Mouse (Mus musculus) spleen, embryonic (tissue): Measurements from ENCODE around the gene Slc35b2.

Experiments used
- CTCF ChIA-PET: fragments of 350-600 bp; sonication (Branson Sonifier 250); formaldehyde crosslinking; loops from one replicate; lab custom pipeline; 2022; lab: Charles Lee

The Slc35b2 gene

DNA sequence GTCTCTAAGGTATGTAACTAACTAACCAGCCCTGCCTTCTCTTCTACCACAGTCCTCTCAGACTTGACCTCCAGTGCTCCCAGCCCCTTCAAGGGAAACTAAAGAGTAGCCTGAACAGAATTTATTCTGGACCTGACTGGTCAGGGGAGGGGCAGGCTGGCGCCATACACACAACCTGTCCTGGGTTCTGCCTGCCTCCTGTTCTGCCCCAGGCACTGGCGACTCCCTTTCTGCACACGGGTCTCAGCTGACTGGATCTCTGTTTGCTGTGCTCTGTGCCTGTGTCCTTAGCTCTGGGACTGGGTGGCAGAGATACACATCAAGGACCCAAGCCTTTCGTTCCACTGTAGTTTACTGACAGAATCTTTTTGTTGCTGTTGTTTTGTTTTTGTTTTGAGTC, 15.9 kb downstream of the Slc35b2 start:
- CTCF ChIA-PET: interaction anchor here (1.2 kb wide), 1 partner anchor 102 kb away, joined by 4 read pairs; no protein-coding TSS in a partner anchor

DNA sequence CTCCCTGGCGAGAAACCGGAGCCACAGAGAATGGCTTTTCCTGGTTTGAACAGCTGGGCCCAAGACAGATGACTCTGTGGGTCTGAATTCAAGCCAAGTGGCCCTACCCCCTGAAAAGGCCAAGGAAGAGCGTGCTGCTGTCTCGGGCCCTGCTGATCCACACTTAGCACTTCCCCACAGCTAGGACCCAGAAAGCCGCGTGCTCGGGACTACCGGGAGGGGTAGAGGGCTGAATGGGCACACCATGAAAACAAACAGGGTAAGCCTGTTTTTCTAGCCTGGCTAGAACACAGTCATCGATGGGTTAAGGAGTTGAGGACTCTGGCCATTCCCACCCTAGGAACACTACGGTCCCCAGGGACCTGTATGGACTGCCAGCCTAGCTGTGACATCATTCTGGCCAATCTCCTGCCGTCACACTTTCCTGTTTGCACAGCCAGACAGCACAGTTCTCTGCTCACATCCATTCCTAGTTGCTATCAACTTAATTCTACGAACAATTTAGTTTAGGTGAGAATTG, 17.3 kb downstream of the Slc35b2 start:
- CTCF ChIA-PET: no interaction called here

DNA sequence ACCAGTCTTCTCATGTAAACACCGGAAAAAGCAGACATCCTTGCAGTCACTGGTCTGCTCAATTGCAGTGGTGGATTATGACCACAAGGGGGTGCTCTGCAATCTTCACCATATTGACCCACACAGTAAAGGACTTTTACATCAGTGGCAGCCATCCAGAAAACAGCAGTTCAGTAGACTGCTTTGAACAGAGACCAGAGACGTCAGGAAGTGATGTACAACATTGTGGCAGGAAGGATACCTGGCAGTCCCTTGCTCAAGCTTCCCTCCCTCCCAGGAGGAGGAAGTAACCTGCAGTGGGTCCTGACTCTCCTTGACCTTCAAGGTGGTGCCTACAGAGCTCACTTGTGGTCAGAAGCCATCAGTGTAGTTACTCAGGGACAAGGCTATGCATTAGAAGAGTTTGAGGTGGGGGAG, 17.9 kb downstream of the Slc35b2 start:
- CTCF ChIA-PET: interaction anchor here (0.8 to 1.3 kb wide), 3 partner anchors 10 to 28 kb away, joined by 3 to 4 read pairs (median 3); no protein-coding TSS in a partner anchor

DNA sequence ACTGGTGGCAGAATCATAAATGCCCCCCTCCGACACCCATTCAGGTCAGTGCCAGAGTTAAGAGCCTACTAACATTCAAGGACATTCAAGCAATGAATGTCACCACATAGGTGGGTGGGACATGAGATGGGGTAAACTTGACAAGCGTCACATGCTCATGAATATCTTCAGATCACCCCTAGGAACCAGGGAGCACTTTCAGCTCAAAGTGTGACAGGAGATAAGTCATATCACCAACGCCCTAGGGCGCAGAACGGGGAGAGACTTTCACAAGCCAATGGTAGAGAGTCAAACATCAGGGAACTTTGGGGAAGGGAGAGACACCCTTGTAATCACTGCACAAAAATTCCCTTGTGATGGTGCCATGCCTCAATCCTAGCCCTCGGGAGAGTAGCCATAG, 18.5 kb downstream of the Slc35b2 start:
- CTCF ChIA-PET: interaction anchor here (0.6 to 1.5 kb wide), 6 partner anchors 10 to 137 kb away, joined by 3 to 15 read pairs (median 4); no protein-coding TSS in a partner anchor

DNA sequence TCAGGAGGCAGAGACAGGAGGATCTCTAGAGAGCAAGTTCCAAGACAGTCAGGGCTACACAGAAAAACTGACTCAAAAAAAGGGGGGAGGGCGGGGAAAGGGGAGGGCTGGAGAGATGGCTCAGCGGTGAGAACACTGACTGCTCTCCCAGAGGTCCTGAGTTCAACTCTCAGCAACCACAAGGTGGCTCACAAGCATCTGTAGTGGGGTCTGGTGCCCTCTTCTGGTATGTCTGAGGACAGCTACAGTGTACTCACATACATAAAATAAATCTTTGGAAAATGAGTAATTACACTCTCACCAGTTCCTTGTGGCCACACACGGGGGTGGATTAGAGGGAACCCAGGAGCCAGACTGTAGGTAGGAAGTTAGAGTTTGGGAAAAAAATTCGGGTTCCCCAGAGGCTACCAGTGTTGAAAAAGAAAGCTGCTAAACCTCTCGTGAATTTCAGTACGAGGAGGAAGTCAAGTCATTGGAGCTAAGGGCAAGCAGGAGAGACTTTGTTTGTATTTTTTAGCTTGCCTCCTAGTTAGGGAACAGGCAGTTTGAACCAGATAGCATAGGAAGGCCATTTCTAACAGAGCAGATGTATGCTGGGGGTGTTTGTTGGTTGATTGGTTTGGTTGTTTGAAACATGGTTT, 19.2 kb downstream of the Slc35b2 start:
- CTCF ChIA-PET: interaction anchor here (0.6 to 3.3 kb wide), 8 partner anchors 9 to 138 kb away, joined by 3 to 15 read pairs (median 4); partner anchors contain the start of gene Hsp90ab1

DNA sequence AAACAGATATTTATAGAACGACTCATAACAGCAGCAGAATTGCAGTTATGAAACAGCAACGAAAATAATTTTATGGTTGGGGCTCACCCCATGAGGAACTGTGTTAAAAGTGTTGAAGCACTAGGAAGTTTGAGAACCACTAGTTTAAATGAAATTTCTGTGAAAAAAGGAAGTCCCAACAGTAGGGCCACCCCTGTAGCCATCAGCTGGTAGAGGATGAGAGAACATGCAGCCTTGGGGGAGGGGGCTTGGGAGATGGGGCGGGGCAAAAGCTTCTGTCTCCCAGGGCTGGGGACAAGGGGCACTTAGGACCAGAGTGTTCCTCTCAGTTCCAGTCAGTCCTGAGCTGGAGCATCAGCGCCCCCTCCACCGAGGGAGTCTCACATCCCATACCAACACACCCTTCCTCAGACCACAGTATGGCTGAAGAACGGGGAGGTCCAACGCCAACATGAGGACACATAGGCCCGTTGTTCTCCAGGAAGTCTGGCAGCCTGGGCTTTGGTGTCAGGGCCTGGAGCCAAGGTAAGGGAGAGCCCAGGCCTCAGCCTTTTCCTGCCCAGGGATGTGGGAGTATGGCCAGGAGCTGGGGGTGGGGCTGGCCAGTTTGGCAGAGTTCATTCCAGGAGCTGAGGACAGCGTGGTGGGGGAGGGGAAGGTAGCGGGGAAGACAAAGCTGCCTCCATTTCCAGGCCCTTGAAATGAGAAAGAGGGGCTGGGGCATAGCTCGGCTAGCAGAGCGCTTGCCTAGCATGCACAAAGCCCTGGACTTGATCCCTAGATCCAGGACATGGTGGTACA, 20.6 kb downstream of the Slc35b2 start:
- CTCF ChIA-PET: interaction anchor here (0.7 to 3.3 kb wide), 5 partner anchors 10 to 58 kb away, joined by 3 to 10 read pairs (median 3); no protein-coding TSS in a partner anchor

DNA sequence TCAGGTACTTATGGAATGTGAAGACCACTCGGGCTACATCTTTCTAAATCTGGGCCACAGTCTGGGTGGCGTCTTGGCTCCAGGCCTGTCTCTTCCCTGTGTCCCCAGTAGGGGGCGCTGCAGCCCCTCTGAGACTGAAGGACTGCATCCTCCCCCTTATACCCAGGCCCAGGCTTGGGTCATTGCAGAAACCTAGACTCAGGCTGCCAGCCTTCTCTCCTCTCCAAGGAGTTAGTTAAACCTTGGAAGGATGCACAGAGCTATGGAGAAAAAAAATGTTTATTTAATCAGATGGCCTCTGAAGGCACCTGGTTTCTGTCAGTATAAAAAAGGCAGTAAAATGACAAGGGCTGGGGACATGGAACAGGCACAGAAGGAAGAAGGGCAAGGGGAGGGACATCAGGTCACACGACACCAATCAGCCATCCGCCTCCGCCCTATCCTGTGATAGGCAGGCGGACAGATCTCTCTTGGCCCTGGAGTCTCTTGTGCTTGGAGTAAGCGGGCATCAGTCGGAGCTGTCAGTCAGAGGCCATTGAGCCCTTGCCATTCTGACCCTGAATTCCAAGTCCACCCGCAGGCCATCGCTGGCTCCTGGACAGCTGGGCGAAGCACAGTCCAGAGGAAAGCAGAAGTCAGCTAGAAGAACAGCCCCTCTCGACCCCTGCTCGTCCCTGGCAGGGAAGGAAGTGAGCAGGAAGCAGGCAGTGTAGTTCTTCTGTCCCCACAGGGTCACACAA, 21.4 kb downstream of the Slc35b2 start:
- CTCF ChIA-PET: interaction anchor here (0.7 to 3.3 kb wide), 5 partner anchors 9 to 57 kb away, joined by 3 to 10 read pairs (median 3); no protein-coding TSS in a partner anchor

DNA sequence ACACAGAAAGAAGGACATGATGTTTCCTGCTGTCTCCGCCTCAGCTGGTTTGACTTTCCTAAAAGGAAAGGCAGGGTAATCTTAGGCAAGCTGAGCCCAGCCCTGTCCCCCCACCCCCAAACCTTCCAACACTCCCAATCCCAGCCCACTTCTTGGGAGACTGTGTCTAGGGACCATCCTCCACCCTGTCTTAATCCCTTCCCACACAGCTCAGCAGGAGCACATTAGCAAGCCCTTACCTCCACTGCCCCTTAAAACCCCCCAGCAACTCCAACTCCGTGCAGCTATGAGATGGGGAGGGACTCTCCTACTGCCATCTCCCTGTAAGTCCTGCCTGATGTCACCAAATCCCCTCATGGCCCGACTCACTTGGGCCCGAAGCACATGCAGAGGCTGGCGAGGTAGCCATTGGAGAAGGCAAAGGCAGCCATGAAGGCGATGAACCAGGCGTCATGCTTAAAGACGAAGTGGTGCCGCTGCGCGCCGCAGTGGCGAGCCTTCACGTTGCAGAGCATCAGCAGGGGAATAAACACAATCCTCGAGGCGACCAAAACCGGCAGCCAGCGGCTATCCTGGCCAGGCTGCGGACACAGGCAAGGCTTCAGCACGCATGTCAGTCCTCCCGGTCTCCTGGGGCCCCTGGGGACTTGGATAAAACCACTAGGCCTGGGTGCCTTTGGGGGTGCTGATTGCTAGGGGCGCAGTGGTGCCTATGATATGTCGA, 22.2 kb downstream of the Slc35b2 start:
- CTCF ChIA-PET: interaction anchor here (3.3 kb wide), 1 partner anchor 41 kb away, joined by 10 read pairs; no protein-coding TSS in a partner anchor

DNA sequence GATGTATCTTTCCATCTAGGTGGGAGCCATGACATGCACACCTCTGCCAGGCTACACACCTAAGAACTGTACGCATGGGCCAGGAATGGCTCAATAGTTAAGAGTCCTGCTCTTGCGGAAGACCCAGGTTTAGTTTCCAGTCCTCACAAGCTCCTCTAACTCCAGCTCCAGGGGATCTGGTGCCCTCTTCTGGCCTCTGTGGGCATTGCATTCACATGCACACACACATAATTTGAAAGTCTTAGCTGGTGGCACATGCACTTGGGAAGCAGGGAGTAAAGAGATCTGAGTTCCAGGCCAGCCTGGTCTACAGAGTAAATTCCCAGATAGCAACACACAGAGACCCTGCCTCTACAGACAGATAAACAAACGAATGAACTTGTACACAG, 22.8 kb downstream of the Slc35b2 start:
- CTCF ChIA-PET: no interaction called here

DNA sequence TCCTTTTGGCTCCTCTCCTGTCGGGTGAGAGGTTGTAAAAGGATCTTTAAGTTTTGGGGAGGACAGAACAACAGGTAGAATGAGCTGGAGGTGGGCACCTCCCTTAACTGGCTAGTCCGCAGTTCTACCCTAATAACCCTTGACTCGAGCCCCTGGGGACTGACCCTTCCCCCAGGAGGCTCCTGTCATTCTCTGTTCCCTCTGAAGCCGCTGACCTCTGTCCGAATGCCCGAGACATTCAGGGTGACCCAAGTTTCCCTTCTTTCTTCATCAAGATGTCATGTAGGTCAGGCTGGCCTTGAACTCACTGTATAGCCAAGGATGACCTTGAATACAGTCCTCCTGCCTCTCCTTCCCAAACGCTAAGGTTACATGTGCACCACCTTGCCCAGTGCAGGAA, 24.7 kb downstream of the Slc35b2 start:
- CTCF ChIA-PET: no interaction called here

DNA sequence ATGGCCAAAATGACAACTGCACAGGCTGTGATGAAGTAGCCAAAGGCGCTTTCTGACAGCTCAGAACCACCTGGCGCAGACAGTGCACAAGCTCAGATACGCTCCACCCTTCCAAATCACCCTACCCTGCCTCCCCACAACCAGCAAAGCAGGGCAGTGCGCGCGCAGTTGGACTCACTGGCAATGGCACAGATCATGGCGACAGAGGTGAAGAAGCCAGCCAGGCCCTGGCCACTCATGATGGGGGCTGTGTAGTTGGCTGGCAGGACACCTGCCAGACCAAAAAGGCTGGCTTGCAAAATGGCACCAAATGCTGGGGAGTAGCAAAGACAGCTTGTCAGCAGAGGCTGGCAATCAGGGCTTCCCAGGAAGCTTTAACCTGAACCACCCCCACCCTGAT, 25.6 kb downstream of the Slc35b2 start:
- CTCF ChIA-PET: no interaction called here

DNA sequence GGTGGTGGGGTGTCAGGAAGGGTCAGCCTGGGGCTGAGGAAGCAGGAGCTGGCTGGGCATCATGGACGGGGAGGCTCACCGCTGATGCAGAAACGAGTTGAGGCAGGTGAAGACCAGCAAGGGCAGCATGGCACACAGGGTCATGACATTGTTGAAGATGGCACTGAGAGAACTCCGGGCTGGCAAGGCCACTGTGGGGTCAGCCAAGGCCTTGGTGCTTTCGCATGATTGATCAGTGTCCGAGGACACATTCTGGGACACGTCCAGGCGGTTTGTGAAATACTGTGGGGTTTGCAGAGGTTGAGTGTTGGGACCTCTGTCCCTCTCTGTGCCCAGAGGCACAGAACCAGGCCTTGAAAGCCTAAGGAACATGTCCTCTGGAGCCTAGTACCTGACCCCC, 26.2 kb downstream of the Slc35b2 start:
- CTCF ChIA-PET: no interaction called here

DNA sequence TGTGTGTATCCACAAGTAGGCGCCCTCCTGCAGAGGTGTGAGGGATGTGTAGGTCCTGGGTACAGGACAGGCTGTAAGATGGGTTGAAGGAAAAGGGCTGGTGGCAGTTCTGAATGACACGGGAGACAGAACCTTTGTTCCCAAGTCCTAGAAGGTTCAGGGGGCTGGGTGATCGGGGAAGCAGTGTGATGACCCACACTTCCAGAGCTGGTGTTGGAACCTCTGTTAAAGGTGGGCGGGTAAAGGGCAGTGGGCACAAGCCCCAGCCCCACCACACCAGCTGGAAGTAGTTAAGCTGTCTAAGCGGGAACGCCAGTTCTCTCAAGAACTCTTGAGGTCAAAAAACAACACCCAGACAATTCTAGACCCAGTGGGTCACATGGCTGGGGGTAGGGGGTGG, 26.7 kb downstream of the Slc35b2 start:
- CTCF ChIA-PET: no interaction called here

DNA sequence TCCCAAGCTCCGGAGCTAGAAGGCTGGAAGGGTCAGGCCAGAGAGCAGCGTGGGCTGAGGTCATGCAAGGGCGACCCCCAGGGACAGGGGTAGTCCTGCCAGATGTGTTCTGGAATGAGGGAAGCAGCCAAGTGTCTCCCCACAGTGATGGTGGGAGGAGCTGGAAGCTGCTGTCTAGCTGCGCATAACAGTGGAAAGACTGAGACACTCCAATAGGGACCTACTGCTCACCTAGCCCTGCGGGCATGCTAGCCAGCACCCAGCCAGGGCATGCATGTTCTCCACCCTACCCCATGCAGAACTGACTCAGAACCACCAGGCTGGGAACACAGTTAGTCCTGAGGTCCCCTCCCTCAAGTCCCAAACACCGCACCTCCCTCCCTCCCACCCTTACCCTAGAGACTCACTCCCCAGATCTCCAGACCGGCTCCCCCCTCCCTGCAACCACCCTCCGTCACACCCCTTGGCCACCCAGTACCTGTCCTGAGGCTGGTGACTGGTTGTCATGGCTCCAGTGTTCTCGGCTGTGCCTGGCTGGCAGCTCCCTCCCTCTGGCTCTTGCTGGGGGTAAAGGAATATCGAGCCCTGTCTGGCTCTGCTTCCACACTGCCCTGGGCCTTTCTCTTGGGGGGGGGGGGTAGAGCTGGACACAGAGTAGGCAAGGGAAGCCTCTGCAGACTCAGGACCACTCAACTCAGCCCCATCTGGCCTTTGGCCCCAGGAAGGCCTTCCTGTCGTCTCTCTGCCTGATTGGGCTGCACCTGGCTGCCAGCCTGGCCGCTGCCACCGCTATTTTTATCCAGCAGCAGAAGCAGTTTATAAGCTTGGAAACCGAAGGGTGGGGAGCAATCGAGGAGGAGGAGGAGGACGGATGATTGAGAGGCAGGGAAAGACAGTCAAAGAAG, 28.3 kb downstream of the Slc35b2 start:
- CTCF ChIA-PET: interaction anchor here (0.5 to 1.5 kb wide), 2 partner anchors 51 to 897 kb away, joined by 3 to 5 read pairs; no protein-coding TSS in a partner anchor

DNA sequence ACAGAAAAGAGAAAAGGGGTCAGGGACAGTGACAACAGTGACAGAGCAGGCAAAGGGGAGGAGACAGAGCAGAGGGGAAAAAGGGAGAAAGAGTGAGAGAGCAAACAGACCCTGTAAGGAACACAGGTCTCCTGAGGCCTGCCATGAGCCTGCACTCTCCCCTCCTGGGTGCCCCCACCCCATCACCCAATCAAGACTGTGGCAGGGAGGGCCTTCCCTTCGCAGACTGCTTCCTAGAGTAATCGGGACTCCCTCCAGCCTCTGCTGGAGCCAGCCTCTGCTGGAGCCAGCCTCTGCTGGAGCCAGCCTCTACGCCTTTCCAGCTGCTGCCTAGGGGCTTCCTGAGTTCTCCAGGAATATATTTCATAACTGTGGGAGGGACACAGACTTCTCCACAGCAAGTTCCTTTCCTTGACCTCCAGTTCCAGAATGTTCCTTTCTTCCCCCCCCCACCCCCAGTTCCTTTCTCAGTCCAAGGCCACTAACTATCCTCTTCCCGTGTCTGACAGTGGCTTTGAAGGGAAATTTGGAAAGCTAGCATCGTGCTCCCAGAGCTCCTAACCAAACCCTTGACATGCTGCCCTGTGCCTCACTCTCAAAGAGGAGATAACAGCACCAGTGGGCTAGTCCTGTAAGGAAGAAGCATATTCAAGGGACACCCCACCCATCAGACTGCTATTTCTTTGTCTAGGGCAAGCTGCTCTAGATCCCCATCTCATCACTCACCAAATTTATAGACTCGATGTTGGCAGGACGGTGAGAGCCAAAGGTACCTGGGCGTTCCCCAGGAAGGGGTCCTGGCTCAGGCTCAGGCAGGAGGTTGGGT, 29.1 kb downstream of the Slc35b2 start:
- CTCF ChIA-PET: interaction anchor here (0.5 to 1.5 kb wide), 4 partner anchors 19 to 1294 kb away, joined by 3 to 5 read pairs (median 4); no protein-coding TSS in a partner anchor

DNA sequence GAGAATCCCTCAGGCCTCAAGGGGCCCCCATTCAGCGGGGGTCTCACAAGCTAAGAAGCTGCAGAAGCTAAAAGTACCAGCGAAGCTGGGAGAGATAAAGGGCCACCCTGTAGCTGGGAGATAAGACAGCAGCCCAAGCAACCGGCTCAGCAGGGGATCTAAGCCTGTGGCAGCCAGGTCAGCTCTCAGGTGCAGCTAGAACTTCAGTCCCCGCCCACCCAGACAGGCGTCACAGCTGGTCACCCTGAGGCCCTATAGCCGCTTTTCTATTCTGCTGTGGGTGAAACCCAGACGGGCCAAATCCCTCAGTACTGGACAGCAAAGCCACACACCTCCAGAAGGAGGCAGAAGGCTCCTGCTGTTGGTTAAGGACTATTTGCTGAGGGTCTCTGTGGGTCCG, 29.8 kb downstream of the Slc35b2 start:
- CTCF ChIA-PET: interaction anchor here (0.6 to 1.5 kb wide), 3 partner anchors 9 to 49 kb away, joined by 3 to 5 read pairs (median 3); no protein-coding TSS in a partner anchor

DNA sequence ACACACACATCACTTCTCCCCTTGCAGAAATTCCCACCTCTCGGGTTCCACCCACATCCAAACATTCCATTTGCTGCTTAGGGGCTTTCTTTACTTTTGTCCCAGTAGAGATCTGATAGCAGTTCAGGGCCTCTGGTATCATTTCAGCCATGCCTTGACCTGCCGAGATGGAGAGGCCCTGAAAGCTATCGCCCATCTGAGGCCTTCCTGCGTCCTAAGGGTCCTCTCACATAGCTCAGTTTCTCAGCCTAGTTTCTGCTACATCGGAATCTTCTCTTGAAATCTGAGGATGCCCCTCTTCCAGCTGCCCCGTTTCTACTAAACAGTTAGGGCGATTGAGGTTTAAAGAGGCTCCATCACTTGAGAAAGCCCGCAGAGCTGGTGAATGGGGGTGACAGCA, 30.5 kb downstream of the Slc35b2 start:
- CTCF ChIA-PET: interaction anchor here (0.5 to 1.5 kb wide), 3 partner anchors 10 to 36 kb away, joined by 3 to 4 read pairs (median 3); no protein-coding TSS in a partner anchor
